Mouse (Mus musculus) embryo, embryonic 11.5 days (tissue): ENCODE results near the gene Ugt1a10.

Experiments
- DNase-seq: peaks from one replicate; pipeline ENCODE4 v3.0.0-alpha.2; 2012; ENCODE audit warnings: low read depth, low spot score

Gene Ugt1a10

GRCm38 (mm10) chr1:88254793-88255465 is 199.7 kb downstream of the Ugt1a10 start:
- no peak for DNase-seq

- no peak for DNase-seq
These were observed 200.3 kb downstream of the Ugt1a10 start for GRCm38 (mm10) chr1:88255466-88255857.

- no peak for DNase-seq
These were observed 201.0 kb downstream of the Ugt1a10 start for GRCm38 (mm10) chr1:88255989-88256754.

GRCm38 (mm10) chr1:88256886-88257663 is 201.9 kb downstream of the Ugt1a10 start:
- no peak for DNase-seq

- no peak for DNase-seq
These were observed 202.5 kb downstream of the Ugt1a10 start for GRCm38 (mm10) chr1:88257681-88258080.

- DNase-seq, result no peak
These were observed 203.2 kb downstream of the Ugt1a10 start for GRCm38 (mm10) chr1:88258361-88258760.

- DNase-seq, result no peak
These were observed 203.9 kb downstream of the Ugt1a10 start for GRCm38 (mm10) chr1:88258881-88259642.

- DNase-seq, result no peak
These were observed 204.4 kb downstream of the Ugt1a10 start for GRCm38 (mm10) chr1:88259643-88260024.

- no peak for DNase-seq
These were observed 204.9 kb downstream of the Ugt1a10 start for GRCm38 (mm10) chr1:88260114-88260513.

- DNase-seq, result no peak
These were observed 205.6 kb downstream of the Ugt1a10 start for GRCm38 (mm10) chr1:88260604-88261377.

- no peak for DNase-seq
These were observed 206.5 kb downstream of the Ugt1a10 start for GRCm38 (mm10) chr1:88261706-88262105.

GRCm38 (mm10) chr1:88262255-88262654 is 207.1 kb downstream of the Ugt1a10 start:
- no peak for DNase-seq

GRCm38 (mm10) chr1:88262961-88263360 is 207.8 kb downstream of the Ugt1a10 start:
- DNase-seq, result no peak

GRCm38 (mm10) chr1:88263778-88264177 is 208.6 kb downstream of the Ugt1a10 start:
- no peak for DNase-seq

GRCm38 (mm10) chr1:88264237-88264868 is 209.2 kb downstream of the Ugt1a10 start:
- no peak for DNase-seq

GRCm38 (mm10) chr1:88264869-88265240 is 209.7 kb downstream of the Ugt1a10 start:
- no peak for DNase-seq

- DNase-seq, result no peak
These were observed 210.9 kb downstream of the Ugt1a10 start for GRCm38 (mm10) chr1:88266123-88266522.

- DNase-seq, result no peak
These were observed 212.3 kb downstream of the Ugt1a10 start for GRCm38 (mm10) chr1:88267489-88267888.

- DNase-seq, result no peak
These were observed 212.9 kb downstream of the Ugt1a10 start for GRCm38 (mm10) chr1:88268070-88268469.
